Mouse (Mus musculus) forebrain, embryonic 16.5 days (tissue): Measurements from ENCODE around the gene Zfp968. TPM values are rescaled to one million over a fixed set of nuclear protein-coding genes. Genes with fewer than 3 reads are reported as not detected.
"Not testable (repeated sequence)": the region's sequence is repeated elsewhere in the genome, so short reads cannot be mapped to it uniquely, and the experiment has no call there.

Experiments used
- ATAC-seq: fragments of 200-750 bp; cut with Nextera tagmentation; 2 replicates; pipeline ENCODE4 v1.8.0; 2017; ENCODE audit warnings: mild to moderate bottlenecking, moderate library complexity
- H3K27ac ChIP-seq: fragments of 300-500 bp; sonication (generic); 2 replicates; pipeline ENCODE4 v1.5.1; 2014; ENCODE audit warnings: low read length, control low read depth
- H3K27me3 ChIP-seq: fragments of 300-500 bp; sonication (generic); replicated peaks from 2 replicates; pipeline ENCODE4 v1.6.1; 2014; ENCODE audit warnings: low read length; ENCODE audit not compliant: control insufficient read depth, insufficient read depth
- H3K36me3 ChIP-seq: fragments of 300-500 bp; sonication (generic); 2 replicates; pipeline ENCODE4 v1.6.1; 2014; ENCODE audit not compliant: control insufficient read depth, insufficient read depth
- H3K4me1 ChIP-seq: fragments of 300-500 bp; sonication (generic); replicated peaks from 2 replicates; pipeline ENCODE4 v1.6.1; 2014; ENCODE audit warnings: low read length; ENCODE audit not compliant: control insufficient read depth, insufficient read depth
- H3K4me2 ChIP-seq: fragments of 300-500 bp; sonication (generic); 2 replicates; pipeline ENCODE4 v1.6.1; 2014; ENCODE audit warnings: mild to moderate bottlenecking, low read length, control low read depth
- H3K4me3 ChIP-seq: fragments of 300-500 bp; sonication (generic); replicated peaks from 2 replicates; pipeline ENCODE4 v1.5.1; 2014; ENCODE audit warnings: mild to moderate bottlenecking, low read length, control low read depth
- H3K9ac ChIP-seq: fragments of 300-500 bp; sonication (generic); replicated peaks from 2 replicates; pipeline ENCODE4 v1.6.1; 2014; ENCODE audit warnings: low read depth, low read length, control low read depth
- H3K9me3 ChIP-seq: fragments of 300-500 bp; sonication (generic); 2 replicates; pipeline ENCODE4 v1.6.1; 2016; ENCODE audit warnings: low read length; ENCODE audit not compliant: control insufficient read depth
- WGBS: fragments of 180-500 bp; shearing (Covaris S2); extraction: QIAGEN DNeasy Blood & Tissue Kit; methylation state at CpG from one replicate; pipeline ENCODE4 v1.1.7; 2014; 5-methylcytosine and 5-hydroxymethylcytosine counted together
- polyA plus RNA-seq: library from polyadenylated mRNA; unstranded; fragments of >200 nt; fragmentation: Nextera tagmentation; extraction: Ambion mirVana; gene quantifications from 2 replicates; pipeline ENCODE4 v1.2.1, GENCODE M21; 2015

The Zfp968 gene
- 3.9 and 4.9 TPM in 2 replicates for polyA plus RNA-seq

DNA sequence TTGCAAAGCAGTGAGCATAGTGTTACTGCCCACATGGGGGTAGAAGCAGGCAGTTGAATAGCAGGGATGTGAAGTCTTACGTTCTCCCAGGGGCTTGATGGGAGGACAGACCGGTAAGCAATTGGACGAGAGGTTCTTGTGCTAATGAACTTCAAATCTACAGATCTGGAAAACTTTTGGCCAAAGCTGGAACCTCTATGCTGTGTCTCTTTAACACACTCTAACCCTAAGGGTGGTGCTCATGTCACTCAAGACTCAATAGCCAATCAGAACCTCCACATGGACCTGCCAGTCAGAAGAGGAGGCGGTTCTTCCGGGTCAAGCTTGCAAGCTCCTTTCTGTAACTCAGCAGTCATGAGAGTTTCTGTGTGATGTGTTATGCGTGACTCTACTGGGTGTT lies at the start of gene Zfp968:
Gene Zfp968, plus strand, starts transcription at position 301 of the 400 bp plus-strand sequence.
- H3K4me3 ChIP-seq, ATAC-seq, H3K4me2 ChIP-seq, H3K9ac ChIP-seq, H3K27me3 ChIP-seq, H3K27ac ChIP-seq, H3K36me3 ChIP-seq, H3K9me3 ChIP-seq, H3K4me1 ChIP-seq: not testable (repeated sequence)
- no CpG with 5 or more reads among the region's 6 CpGs for WGBS

DNA sequence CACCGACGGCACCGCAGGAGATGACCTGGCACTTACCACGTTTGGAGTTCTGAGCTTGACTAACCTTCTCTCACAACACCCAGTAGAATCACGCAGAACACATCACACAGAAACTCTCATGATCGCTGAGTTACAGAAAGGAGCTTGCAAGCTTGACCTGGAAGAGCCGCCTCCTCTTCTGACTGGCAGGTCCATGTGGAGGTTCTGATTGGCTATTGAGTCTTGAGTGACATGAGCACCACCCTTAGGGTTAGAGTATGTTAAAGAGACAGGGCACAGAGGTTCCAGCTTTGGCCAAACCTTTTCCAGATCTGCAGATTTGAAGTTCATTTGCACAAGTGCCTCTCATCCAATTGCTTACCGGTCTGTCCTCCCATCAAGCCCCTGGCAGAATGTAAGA lies 34.1 kb upstream of the Zfp968 start, which contains the start of gene Gm4631:
Gene Gm4631, minus strand, starts transcription at position 101 of the 400 bp plus-strand sequence.
- WGBS = no CpG with 5 or more reads among the region's 8 CpGs
- ATAC-seq, H3K27me3 ChIP-seq, H3K36me3 ChIP-seq, H3K4me3 ChIP-seq, H3K9me3 ChIP-seq, H3K4me1 ChIP-seq, H3K4me2 ChIP-seq, H3K9ac ChIP-seq, H3K27ac ChIP-seq: not testable (repeated sequence)

Other genes with a start within 250 kb of the Zfp968 start
- 6.7 and 7.8 TPM in 2 replicates for gene Gm14399, start 230.4 kb upstream of the Zfp968 start, polyA plus RNA-seq
- gene Gm14443, start 196.6 kb upstream of the Zfp968 start, polyA plus RNA-seq = 1.2 TPM in 2 replicates
- gene Gm14391, start 165.5 kb upstream of the Zfp968 start, polyA plus RNA-seq = 11.8 and 13.2 TPM in 2 replicates
- gene Gm14440, start 97.3 kb upstream of the Zfp968 start, polyA plus RNA-seq = 2.3 and 3.0 TPM in 2 replicates
- gene Gm4631, start 34.2 kb upstream of the Zfp968 start, polyA plus RNA-seq = 20.7 and 20.8 TPM in 2 replicates
- 15.9 and 18.0 TPM in 2 replicates for gene Gm4724, start 63.4 kb downstream of the Zfp968 start, polyA plus RNA-seq
- gene Zfp965, start 97.5 kb downstream of the Zfp968 start, polyA plus RNA-seq = 7.8 and 9.4 TPM in 2 replicates